Mouse (Mus musculus) retina, adult 2 months (tissue): ENCODE data around the gene Tldc1.

Experiments
- DNase-seq: peaks from one replicate; pipeline ENCODE4 v3.0.0-alpha.2; 2012; ENCODE audit warnings: low read depth, low spot score

Gene Tldc1

DNA sequence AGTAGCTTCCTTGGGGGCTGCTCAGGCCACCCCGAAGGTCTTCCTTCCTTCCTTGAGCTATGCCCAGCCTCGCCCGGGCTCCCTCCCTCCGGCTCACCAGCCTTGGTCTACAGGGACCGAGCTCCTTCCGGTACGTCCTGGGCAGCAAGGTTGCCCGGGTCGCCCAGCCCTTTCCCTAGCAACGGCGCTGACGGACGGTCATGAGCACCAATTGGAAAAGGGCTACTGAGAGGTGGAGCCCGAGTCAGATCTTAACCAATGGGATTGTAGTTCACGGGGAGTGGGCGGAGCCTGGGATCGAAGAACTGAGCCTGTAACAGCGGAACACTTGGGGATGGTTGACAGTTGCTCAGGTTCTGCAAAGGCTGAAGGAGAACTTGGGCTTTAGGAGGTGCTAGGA lies at the start of gene Tldc1:
Gene Tldc1, minus strand, starts transcription at position 154 of the 400 bp plus-strand sequence.
- peak; percentile 94 for DNase-seq

DNA sequence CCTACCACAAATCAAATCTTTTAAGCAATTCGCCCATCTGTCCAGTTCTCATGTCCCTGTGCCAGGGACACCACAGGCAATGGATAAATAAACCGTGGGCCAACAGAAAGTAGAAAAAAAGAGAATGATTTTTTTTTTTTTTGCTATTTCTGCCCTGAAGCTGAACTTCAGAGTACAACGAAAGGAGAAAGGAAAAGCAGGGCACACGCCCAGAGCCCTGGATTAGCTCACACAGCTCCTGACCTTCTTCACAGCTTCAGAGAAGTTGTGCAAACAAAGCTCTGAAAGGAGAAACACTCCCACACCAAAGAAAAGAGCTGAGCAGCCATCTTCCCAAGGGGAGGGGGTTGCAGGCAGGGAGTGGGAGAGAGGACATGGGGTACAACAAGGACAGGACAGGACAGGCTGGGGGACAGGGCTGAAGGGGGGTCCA lies 49.5 kb upstream of the Tldc1 start:
- DNase-seq, result no peak

DNA sequence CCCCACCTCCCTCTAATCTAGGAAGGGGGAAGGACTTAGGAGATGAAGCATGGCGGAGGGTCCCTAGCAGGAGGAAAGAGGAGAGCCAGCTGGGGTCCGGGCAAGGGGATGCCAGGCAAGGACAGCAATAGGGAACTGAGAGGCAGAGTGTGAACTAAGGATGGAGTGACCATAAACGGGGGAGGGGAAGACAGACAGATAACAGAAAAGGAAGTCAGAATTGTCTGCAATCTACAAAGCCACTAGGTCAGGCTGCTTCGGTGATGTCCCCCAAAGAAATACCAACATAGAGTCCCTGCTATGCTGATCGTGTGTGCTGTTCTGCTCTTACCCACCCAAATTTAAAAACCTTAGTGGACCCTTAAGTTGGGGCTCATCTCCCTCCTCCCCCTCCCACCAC lies 48.8 kb upstream of the Tldc1 start:
- DNase-seq, result no peak

DNA sequence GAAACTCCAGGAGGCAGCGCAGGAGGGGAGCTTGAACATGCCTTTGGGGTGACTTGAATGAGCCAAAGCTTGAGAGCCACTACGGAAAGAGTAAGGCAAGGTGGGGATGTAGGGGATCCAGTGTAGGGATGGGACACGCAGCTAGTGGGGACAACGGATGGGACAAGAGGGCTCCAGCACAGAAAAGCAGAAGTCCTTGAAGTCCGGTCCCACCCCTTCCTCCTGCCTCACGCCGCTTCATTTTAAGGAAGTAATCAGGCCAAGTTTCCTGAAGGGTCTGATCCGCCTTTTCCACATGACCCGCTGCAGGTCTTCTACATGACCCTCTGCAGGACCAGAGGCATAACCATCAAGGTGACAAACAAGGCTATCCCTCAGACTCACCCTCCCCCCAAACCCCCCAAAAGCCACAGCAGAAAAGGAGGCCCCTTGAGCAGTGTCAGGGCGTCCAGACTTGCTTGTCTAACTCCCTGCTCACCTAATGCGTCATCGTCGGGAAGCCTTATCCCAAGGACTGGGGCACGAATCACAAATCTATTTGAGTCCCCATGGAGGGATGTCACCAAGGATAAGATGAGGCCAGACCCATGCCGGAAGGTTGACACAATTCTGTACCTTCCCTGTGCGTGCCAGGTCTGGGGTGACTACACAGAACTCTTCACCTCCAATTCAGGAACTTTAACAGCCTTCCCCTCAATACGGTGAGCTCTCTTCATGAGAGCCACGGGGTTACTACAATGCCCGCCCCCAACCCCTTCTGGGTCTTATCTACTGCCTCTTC lies 47.9 kb upstream of the Tldc1 start:
- no peak for DNase-seq

DNA sequence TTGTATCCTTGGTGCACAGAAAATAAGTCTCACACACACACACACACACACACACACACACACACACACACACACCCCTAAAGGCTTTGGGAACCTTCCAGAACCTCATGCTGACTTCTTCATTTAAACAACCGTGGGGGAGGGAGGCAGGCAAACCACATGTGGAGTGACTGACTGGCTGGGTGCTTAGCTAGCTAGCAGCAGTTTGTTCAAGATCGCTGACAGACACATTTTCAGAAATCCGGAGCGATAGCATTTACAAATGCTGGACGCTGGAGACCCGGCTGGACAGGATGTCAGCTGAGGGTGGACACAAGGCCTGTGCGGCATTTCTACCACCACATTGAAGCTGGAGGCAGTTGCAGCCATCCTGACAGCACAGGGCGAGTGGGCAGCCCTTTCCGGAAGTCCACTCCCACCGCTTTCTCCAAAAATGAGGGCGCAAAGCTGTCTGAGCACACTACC lies 46.6 kb upstream of the Tldc1 start:
- DNase-seq, result no peak

DNA sequence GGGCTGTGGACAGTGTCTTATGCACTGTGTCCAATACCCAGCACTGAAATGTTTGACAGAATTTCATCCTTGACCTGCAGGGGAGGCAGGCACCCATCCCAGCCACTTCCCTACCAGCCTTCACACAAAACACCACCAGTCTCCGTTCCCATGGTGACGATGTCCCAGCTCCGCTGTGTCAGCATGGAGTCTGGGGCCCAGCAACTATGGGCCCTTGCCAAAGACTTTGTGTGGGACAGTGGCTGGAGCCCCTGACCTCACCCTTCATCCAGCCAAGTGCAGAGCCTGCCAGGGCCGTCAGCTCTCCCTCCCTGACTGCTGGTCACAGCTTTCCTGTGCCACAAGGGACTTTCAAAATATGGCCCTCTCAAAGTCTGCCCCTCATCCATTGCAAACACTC lies 45.9 kb upstream of the Tldc1 start:
- DNase-seq, result no peak

DNA sequence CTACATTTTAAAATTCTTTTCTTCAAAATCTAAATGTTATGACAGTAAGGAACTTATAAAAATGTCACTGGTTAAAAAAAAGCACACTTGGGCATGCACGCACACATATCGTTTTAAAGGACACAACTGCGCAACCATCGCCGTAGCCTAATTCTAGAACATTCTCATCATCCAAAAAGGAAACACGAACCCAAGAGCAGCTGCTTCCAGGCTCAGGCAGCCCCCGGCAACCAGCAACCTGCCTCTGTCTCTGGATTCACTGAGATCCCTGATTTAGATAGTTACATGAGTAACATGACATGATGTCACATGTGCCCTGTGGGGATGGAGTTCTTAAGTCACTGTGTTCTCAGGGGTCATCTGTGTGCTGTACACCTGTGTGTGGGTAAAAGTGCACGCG lies 45.1 kb upstream of the Tldc1 start:
- no peak for DNase-seq

DNA sequence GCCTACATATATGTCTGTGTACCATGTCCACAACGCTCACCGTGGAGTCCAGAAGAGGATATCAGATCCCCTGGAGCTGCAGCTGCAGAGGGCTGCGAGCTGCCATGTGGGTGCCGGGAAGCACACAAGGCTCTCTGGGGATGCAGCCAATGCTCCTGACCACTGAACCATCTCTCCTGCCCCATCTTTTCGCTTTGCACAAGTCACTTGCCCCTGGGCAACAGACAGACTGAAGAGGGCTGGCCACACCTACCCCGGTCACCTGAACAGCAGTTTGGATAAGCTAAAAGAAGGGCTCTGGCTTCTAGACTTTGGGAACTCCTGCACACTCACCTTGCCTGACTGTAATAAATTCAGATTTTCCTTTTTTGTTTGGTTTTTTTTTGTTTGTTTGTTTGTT lies 43.5 kb upstream of the Tldc1 start:
- no peak for DNase-seq

DNA sequence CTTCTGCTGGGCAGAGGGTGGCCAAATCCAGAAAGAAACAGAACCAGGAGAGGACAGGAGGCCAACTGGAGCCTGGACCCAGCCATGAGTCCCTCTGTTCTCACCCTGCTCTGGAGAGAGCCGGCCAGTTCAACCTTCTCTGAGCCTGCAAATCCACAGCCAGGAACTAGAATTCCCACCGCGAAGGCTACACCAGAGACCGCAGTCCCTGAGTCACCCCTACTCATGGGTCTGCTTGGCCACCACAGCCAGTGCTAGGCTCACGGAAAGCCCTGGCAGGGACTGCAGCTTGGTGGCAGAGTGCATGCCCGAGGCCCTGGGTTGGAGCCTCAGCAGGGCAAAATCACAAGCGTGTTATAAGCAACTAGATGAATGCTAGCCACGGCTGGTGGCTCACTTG lies 41.8 kb upstream of the Tldc1 start:
- no peak for DNase-seq

DNA sequence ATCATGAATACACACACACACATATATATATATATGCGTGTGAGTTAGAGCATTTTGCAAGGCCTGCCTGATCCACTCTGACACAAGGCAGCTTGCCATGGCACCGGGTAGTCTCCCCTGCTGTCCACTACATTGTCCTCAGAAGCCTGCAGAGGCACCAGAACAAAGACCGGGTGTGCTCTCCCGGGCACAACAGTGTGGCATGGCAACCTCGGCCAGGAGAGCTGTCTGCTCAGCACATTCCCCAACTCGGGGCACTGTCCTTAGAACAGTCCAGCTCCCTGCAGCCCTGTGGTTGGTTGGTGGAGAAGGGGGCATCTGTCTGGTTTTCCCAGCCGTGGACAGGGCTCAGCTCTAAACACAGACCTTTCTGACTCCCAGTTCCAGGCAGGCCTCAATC lies 41.1 kb upstream of the Tldc1 start:
- DNase-seq, result no peak

DNA sequence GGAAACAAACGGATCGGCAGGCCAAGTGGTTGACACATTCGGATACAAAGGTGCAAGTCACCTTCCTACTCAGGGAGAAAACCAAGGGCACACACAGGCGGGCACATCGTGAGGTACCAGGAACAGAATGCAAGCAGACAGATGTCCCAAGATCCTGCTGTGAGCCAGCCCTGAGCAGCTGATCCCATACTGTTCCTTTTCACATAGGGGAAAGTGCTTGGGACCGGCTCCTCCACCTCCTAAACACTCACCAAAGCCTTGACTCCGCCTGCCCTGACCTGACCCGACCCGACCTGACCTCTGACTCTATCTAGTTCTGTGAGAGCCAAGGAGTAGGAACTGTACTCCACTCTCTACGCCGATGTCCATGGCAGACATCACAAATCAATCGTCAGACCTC lies 39.2 kb upstream of the Tldc1 start:
- no peak for DNase-seq

DNA sequence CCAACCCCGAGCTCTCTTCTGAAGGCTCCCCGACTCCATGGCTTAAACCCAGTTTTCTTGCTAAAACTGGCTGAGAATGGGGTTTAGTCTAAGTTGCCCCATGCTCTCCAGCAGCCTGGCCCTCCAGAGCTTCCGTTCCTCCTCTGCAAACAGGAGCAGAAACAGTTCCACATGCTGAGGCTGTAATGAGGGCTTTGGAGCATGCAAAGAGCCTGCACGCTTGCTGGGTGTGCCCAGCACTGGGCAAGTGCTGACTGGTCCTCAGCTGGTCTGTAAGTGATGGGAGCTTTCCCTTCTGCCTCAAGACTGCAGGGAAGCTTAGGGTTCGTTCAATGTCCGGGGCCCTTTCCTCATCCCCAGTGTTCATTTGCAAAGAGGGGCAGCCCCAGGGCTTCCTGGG lies 38.0 kb upstream of the Tldc1 start:
- DNase-seq, result no peak

DNA sequence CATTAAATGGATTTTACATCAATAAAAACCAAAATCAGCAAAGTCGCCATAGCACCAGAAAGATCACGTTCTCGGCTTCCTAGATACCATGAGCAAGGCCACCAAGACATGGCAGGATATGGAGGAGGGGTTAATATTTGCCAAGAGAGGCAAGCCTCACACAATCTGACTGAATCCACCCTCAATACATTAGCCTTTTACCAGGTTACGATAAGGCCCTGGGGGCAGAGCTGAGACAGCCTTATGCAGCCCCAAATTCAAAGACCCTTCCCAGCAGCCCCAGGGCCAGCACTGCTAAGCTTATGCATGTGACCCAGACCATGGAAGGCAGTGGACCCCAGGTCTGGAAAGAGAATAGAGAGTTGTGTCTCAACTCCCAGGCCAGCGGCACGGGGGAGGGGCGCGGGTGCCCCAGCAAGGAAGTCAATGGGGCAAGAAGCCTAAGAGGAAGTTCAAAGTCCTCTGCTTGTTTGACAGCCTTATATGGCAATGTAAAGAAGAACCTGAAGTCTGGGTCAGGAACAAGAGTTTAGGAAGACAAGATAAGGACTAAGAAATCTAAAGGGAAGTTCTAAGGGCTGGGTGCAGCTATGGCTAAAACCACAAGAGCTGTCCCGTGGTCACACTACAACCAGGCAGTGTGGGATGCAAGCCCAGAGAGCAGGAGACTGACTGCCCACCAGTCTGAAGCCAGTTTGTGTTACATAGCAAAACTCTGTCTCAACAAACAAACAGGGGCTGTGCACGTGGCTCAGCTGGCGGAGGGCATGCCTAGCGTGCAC lies 34.6 kb upstream of the Tldc1 start:
- no peak for DNase-seq

DNA sequence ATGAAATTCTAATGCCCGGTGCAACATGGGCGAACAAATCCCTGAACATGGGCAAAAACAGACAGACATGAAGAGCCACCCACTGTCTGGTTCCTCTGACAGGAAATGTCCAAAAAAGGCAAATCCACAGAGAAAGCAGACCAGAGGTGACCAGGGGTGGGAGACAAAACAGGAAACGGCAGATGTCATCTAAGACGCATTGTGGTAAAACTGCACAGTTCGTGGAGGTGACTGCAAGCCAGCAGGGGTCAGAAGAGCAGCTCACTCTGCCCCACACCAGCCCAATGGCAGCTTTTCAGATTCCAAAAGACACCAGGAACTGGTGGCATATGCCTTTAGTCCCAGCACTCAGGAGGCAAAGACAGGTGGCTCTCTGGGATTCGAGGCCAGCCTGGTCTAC lies 33.7 kb upstream of the Tldc1 start:
- DNase-seq, result no peak

DNA sequence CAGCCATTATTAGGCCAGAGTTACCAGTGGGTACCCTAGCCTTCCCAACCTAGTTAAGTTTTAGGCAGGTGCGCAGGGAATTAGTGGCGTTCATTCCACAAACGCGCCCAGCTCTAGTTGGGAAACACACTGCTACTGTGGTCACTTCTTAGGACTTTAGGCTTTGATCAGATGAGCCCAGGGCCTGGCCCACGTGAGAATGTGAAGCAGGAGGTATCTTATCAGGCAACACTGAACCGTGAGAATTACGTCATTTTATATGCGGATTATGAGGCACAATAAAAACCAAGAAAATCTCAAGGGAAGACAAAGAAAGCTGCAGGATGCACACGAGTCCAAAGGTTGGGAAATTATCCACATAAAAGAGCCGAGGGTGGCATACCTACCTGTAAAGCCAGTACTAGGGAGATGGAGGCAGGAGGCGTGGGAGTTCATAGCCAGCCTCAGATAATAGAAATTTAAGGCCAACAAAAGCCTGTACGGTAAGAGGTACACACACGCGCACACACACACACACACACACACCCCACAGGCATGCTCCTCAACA lies 32.8 kb upstream of the Tldc1 start:
- DNase-seq, result no peak

DNA sequence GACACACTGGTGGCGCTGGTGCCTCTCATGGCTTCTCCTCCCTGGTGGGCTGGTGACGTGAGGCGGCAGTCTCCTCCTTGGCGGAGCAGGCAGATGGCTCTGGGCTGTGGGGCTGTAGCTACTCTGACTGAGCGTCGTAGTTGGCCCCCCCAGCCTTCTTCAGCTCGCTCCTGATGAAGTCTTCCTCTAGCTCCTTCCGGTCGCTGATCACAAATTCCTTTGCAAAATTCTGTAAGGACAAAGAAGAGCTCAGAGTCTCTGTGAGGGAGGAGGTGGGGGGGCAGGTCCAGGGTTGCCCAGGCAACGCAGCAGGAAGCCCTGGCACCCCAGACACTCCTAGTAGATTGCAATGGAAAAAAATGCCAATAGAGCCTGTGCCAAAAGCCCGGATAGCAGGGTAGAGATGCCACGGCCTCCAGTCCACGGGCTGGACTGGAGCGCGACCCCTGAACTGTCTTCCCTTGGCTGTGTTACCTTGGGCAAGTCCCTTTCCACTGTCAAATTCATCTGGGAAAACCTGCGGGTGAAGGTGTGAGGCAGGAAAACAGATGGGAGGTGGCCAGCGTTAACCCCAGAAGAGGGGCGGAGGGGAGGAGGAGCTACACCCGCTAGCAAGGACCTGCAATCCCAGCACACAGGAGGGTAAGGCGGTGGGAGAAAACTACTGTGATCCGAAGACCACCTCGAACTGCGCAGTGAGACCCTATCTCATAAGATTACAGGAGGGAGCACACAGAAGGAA lies 32.1 kb upstream of the Tldc1 start:
- no peak for DNase-seq

DNA sequence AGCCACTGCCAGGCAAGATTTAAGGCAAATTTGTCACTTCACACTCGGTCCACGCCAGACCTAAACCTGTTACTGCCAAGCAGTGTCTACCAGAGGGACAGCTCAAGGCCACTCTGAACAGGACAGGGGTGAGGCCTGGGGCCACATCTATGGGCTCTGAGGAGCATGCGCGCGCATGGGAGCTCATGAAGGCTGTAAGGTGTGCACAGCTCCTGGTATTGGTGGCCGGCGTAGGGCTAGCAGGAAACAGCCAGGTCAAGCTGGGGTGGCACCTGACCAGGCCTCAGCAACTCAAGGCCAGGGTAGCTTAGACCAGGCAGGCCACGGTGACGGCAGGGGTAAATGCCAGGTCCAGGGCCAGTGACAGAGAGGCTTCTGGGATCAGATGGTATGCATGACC lies 31.4 kb upstream of the Tldc1 start:
- no peak for DNase-seq

DNA sequence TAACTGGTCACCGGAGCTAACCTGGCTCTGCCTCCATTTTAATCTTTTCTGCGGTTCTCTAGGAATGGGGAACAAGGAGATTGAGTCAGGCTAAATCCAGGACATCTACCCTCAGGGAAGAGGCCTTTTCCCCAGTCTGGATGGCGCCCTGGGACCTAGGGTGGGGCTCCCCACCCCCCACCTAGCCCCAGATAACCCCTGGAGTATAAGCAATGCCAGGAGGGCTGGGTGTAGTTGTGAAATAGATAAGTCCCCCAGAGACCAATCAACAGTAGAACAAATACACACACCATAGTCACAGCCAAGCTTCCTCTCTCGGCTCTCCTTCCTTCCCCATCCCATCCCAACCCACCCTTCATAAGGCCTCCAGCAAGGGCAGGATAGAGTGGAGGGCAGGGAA lies 29.5 kb upstream of the Tldc1 start:
- no peak for DNase-seq

DNA sequence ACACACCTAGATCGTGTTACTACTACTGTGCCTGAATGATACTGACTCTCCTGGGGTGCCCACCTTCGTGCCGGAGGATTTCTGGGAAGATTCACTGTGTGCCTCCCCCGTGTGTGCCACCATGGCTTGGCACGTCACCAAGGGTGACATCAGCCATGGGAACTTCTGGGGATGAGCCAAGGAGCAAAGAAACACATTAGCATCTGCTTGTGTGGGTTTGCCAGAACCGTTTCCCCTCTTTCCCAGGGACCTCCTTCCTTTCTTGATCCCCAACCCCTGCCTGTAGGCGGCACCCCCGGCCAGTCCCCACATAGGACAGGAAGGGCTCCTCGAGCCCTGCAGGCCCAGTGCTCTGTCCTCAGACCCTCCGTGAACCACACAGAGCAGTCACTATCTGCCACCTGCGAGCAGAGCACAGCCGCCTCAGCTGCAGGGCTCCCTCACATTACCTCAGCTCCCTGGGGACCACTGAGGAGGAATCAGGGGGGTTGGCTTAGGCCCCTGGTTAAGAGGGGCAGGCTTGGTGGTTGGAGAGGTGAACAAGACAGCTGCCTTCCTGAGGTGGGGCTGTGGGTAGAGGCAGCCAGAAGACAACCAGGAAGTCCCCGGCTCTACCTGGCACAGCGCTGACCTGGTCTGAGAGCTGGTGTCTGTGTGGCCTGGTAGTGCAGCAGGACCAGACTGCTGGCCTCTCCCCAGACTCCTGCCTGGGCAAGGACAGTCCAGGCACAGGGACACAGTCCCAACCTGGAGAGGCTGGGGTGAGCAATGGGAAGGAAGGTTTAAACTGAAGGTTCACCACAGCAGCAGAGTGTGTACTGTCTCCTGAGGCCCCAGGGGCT lies 28.4 kb upstream of the Tldc1 start:
- no peak for DNase-seq

DNA sequence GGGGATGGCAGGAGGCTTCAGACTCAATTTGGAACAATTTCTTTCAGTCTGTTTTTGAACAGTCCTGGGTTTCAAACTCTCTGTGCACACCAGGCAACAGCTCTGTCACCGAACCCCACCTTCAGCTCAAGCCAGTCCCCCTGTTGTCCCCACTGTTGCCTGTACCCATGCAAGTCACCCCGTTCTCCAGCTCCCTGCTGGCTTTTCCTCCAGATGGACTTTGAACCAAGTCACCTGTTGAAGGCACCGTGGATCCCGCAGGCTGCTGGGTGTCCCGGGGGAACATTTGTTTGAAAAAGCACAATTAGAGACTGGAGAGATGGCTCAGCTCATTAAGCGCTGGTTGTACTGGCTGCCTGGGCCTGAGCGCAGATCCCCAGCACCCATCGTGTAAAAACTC lies 27.1 kb upstream of the Tldc1 start:
- no peak for DNase-seq

DNA sequence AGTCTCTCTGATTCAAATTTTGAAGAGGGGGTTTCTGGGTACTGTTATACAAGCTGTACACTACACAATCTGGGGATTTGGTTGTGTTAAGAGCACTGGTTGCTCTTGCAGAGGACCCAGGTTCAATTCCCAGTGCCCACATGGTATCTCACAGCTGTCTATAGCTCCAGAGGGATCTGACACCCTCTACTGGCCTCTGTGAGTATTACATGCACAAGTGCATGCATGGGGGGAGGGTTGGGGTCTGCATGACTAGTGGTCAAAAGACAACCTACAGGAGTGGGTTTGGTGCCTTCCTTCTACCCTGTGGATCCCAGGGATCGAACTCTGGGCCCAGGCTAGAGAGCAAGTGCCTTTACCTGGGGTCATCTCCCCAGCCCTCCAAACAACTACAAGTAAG lies 24.4 kb upstream of the Tldc1 start:
- no peak for DNase-seq
